Mouse (Mus musculus) spleen, adult 2 months (tissue): ENCODE results near the gene Hoxa13. TPM values are rescaled to one million over a fixed set of nuclear protein-coding genes. Genes with fewer than 3 reads are reported as not detected.

Source experiments
- DNase-seq, 2 experiments: peaks; one replicate each; pipeline versions ENCODE4 v3.0.0 to v3.0.0-alpha.2; 2012 to 2021; ENCODE audit warnings: low spot score in 2 of 2, low read depth in 1 of 2
- H3K27ac ChIP-seq: fragments of 200-500 bp; 2 replicates; pipeline ENCODE4 v1.5.1; 2012; ENCODE audit warnings: low read length, inconsistent platforms; ENCODE audit not compliant: insufficient read depth
- H3K27me3 ChIP-seq: fragments of 200-500 bp; 2 replicates; pipeline ENCODE4 v1.6.1; 2012; ENCODE audit warnings: mild to moderate bottlenecking, moderate library complexity, low read length, inconsistent platforms; ENCODE audit not compliant: control insufficient read depth, insufficient read depth
- H3K36me3 ChIP-seq: fragments of 200-500 bp; 2 replicates; pipeline ENCODE4 v1.6.1; 2012; ENCODE audit warnings: mild to moderate bottlenecking, low read length, inconsistent platforms; ENCODE audit not compliant: control insufficient read depth, insufficient read depth
- H3K4me1 ChIP-seq: fragments of 200-500 bp; 2 replicates; pipeline ENCODE4 v1.6.1; 2011; ENCODE audit warnings: inconsistent platforms; ENCODE audit not compliant: control insufficient read depth, insufficient read depth, insufficient read length
- H3K4me3 ChIP-seq: fragments of 200-500 bp; 2 replicates; pipeline ENCODE4 v1.5.1; 2011; ENCODE audit warnings: mild to moderate bottlenecking, inconsistent platforms; ENCODE audit not compliant: insufficient read depth, insufficient read length; ENCODE audit errors: extremely low read depth
- CTCF ChIP-seq: fragments of 200-500 bp; IDR thresholded peaks from 2 replicates; pipeline ENCODE4 v1.5.1; 2011; ENCODE audit warnings: mild to moderate bottlenecking, inconsistent platforms; ENCODE audit not compliant: insufficient read depth, insufficient read length, insufficient replicate concordance; ENCODE audit errors: extremely low read depth
- POLR2A ChIP-seq: fragments of 200-500 bp; IDR thresholded peaks from 2 replicates; pipeline ENCODE4 v1.6.1; 2011; ENCODE audit warnings: low read depth, low read length, inconsistent platforms
- WGBS: fragments of 180-500 bp; shearing (Covaris S2); methylation state at CpG from one replicate; pipeline ENCODE4 v1.1.7; 2018; 5-methylcytosine and 5-hydroxymethylcytosine counted together
- polyA plus RNA-seq: library from polyadenylated mRNA; depleted of rRNA; stranded (reverse); fragments of >200 nt; gene quantifications from 2 replicates; pipeline ENCODE4 v1.2.3, GENCODE M21; 2012

Hoxa13 gene
- polyA plus RNA-seq, 1 experiment, result not detected

- 4% methylated on average over 23 of the region's 23 CpGs for WGBS
- TF ChIP-seq POLR2A (no peak), CTCF (no peak)
- H3K4me3 ChIP-seq, result no peak overlapping the region; the same call in 1 of the 2 replicates
- H3K4me1 ChIP-seq, result peaks cover 15% of the 10 kb centered on the region
- no peak overlapping the region for H3K27ac ChIP-seq
- no peaks in the 10 kb centered on the region for H3K36me3 ChIP-seq
- no peak for DNase-seq
- peaks cover 72% of the 10 kb centered on the region for H3K27me3 ChIP-seq
Measured at GRCm38 (mm10) chr6:52244471-52245039, 16.1 kb downstream of the Hoxa13 start.

GRCm38 (mm10) chr6:52243681-52244121, 17.0 kb downstream of the Hoxa13 start:
- no peak overlapping the region for H3K4me3 ChIP-seq
- TF ChIP-seq POLR2A (no peak), CTCF (no peak)
- WGBS, result 20% methylated on average over 12 of the region's 12 CpGs
- peaks cover 67% of the 10 kb centered on the region for H3K27me3 ChIP-seq
- H3K36me3 ChIP-seq, result no peaks in the 10 kb centered on the region
- no peak overlapping the region for H3K27ac ChIP-seq
- H3K4me1 ChIP-seq, result peaks cover 10% of the 10 kb centered on the region
- no peak for DNase-seq

GRCm38 (mm10) chr6:52242801-52243332, 17.8 kb downstream of the Hoxa13 start:
- WGBS, result 39% methylated on average over 4 of the region's 4 CpGs
- peaks cover 62% of the 10 kb centered on the region for H3K27me3 ChIP-seq
- H3K4me3 ChIP-seq, result no peak overlapping the region
- no peak for DNase-seq
- no peak overlapping the region for H3K27ac ChIP-seq
- no peaks in the 10 kb centered on the region for H3K36me3 ChIP-seq
- peaks cover 10% of the 10 kb centered on the region for H3K4me1 ChIP-seq
- TF ChIP-seq POLR2A (no peak), CTCF (no peak)

GRCm38 (mm10) chr6:52241001-52241621, 19.6 kb downstream of the Hoxa13 start:
- H3K27me3 ChIP-seq, result peaks cover 51% of the 10 kb centered on the region
- TF ChIP-seq POLR2A (no peak), CTCF (no peak)
- H3K27ac ChIP-seq, result no peak overlapping the region
- WGBS, result 9% methylated on average over 9 of the region's 9 CpGs
- DNase-seq, result no peak
- H3K36me3 ChIP-seq, result no peaks in the 10 kb centered on the region
- H3K4me1 ChIP-seq, result peaks cover 6% of the 10 kb centered on the region; the same call in 1 of the 2 replicates
- H3K4me3 ChIP-seq, result no peak overlapping the region

- DNase-seq, result peak; percentile 47 to 66
- WGBS, result 7% methylated on average over 35 of the region's 35 CpGs
- H3K27ac ChIP-seq, result no peak within 1 kb of the TSS
- no peak within 1 kb of the TSS for H3K4me3 ChIP-seq
- H3K27me3 ChIP-seq, result peaks cover 46% of the 10 kb centered on the region
- TF ChIP-seq POLR2A, result no peak
- peak; percentile 85; the same call in 1 of the 2 replicates for TF ChIP-seq CTCF
- no peaks in the 10 kb centered on the region for H3K36me3 ChIP-seq
- peaks cover 6% of the 10 kb centered on the region; the same call in 1 of the 2 replicates for H3K4me1 ChIP-seq
Measured at GRCm38 (mm10) chr6:52240389-52241000, 20.2 kb downstream of the Hoxa13 start, which contains the start of gene Hoxa10. Hoxa10 (minus strand) TSS chr6:52240854.

GRCm38 (mm10) chr6:52239625-52240388, 20.9 kb downstream of the Hoxa13 start:
- WGBS, result 8% methylated on average over 30 of the region's 30 CpGs
- Histone ChIP-seq H3K4me1 (peaks cover under 1% of the 10 kb centered on the region; the same call in 1 of the 2 replicates), H3K4me3 (no peak overlapping the region), H3K27ac (no peak overlapping the region), H3K27me3 (peaks cover 43% of the 10 kb centered on the region), H3K36me3 (no peaks in the 10 kb centered on the region)
- DNase-seq, result no peak
- TF ChIP-seq CTCF (no peak), POLR2A (no peak)
